Mouse (Mus musculus) liver, postnatal 0 days (tissue): ENCODE results near the gene Padi6.

Experiments
- CTCF ChIP-seq: sonication (generic); IDR thresholded peaks from 2 replicates; pipeline ENCODE4 v1.5.1; 2016; ENCODE audit warnings: antibody characterized with exemption, low read depth
- EP300 ChIP-seq: IDR thresholded peaks from 2 replicates; pipeline ENCODE4 v1.6.1; 2016; ENCODE audit warnings: antibody characterized with exemption, low read depth, mild to moderate bottlenecking

DNA sequence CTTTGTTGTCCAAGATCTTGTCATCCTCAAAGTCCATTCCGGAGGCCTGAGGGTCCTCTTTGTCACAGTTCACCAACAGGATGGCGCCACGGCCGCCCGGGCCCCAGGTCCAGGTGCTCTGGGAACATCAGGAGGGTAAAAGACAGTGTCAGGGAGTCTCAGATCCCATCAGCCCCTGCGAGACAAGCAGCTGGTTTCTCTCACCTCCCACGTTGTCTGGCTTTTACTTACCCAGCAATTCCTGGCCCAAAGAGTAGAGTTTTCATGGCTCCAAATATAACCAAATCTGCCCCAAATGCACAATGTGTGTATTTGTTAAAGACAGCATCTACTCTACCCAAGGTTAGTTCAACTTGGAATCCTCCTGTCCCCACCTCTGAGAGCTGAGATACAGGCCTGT is 19.2 kb upstream of the Padi6 start:
- TF ChIP-seq CTCF = no peak
- no peak for TF ChIP-seq EP300
